Mouse (Mus musculus) hindbrain, postnatal 0 days (tissue): ENCODE measurements around the gene Arhgap29. TPM values are rescaled to one million over a fixed set of nuclear protein-coding genes. Genes with fewer than 3 reads are reported as not detected.
A peak's percentile ranks its signal among the peaks of the same experiment; 100 is the strongest.

ENCODE experiments used
- ATAC-seq: fragments of 200-750 bp; cut with Nextera tagmentation; 2 replicates; pipeline ENCODE4 v1.8.0; 2017; ENCODE audit warnings: mild to moderate bottlenecking, moderate TSS enrichment, moderate library complexity
- DNase-seq: peaks from one replicate; pipeline ENCODE4 v3.0.0-alpha.2; 2015; ENCODE audit warnings: low spot score
- H3K27ac ChIP-seq: fragments of 300-500 bp; sonication (generic); 2 replicates; pipeline ENCODE4 v1.5.1; 2014; ENCODE audit warnings: mild to moderate bottlenecking
- H3K27me3 ChIP-seq: fragments of 300-500 bp; sonication (generic); 2 replicates; pipeline ENCODE4 v1.6.1; 2014; ENCODE audit warnings: low read length, mixed read lengths; ENCODE audit not compliant: insufficient read depth
- H3K36me3 ChIP-seq: fragments of 300-500 bp; sonication (generic); 2 replicates; pipeline ENCODE4 v1.6.1; 2014; ENCODE audit warnings: low read length, mixed read lengths; ENCODE audit not compliant: insufficient read depth
- H3K4me1 ChIP-seq: fragments of 300-500 bp; sonication (generic); 2 replicates; pipeline ENCODE4 v1.6.1; 2014; ENCODE audit warnings: antibody characterized with exemption, low read length, mixed read lengths; ENCODE audit not compliant: insufficient read depth
- H3K4me2 ChIP-seq: fragments of 300-500 bp; sonication (generic); 2 replicates; pipeline ENCODE4 v1.6.1; 2014; ENCODE audit warnings: low read depth, mild to moderate bottlenecking, low read length, moderate library complexity, mixed read lengths
- H3K4me3 ChIP-seq: fragments of 300-500 bp; sonication (generic); 2 replicates; pipeline ENCODE4 v1.5.1; 2014; ENCODE audit warnings: low read length
- H3K9ac ChIP-seq: fragments of 300-500 bp; sonication (generic); replicated peaks from 2 replicates; pipeline ENCODE4 v1.6.1; 2014; ENCODE audit warnings: mild to moderate bottlenecking, low read length, moderate library complexity, mixed read lengths
- H3K9me3 ChIP-seq: fragments of 300-500 bp; sonication (generic); 2 replicates; pipeline ENCODE4 v1.6.1; 2016; ENCODE audit warnings: low read length, mixed read lengths
- CTCF ChIP-seq: IDR thresholded peaks from 2 replicates; pipeline ENCODE4 v1.5.1; 2016; ENCODE audit warnings: antibody characterized with exemption, control low read depth, low read depth
- WGBS: fragments of 180-500 bp; shearing (Covaris S2); extraction: QIAGEN DNeasy Blood & Tissue Kit; methylation state at CpG from one replicate; pipeline ENCODE4 v1.1.7; 2014; 5-methylcytosine and 5-hydroxymethylcytosine counted together
- polyA plus RNA-seq: library from polyadenylated mRNA; unstranded; fragments of >200 nt; fragmentation: Nextera tagmentation; extraction: Ambion mirVana; gene quantifications from 2 replicates; pipeline ENCODE4 v1.2.1, GENCODE M21; 2015
- total RNA-seq: library from RNA; depleted of rRNA; stranded (reverse); fragments of >200 nt; gene quantifications from 2 replicates; pipeline ENCODE4 v1.2.3, GENCODE M21; 2014

Arhgap29 gene
- total and polyA plus RNA-seq, 2 experiments from 2014 or later: 14.8 to 21.8 TPM

GRCm38 (mm10) chr3:121940094-121940889, 12.0 kb upstream of the Arhgap29 start:
- H3K9ac ChIP-seq: no peak overlapping the region
- no peak overlapping the region for H3K4me2 ChIP-seq
- no peak for TF ChIP-seq CTCF
- H3K4me1 ChIP-seq: no peaks in the 10 kb centered on the region
- no peak for ATAC-seq
- no peaks in the 10 kb centered on the region for H3K9me3 ChIP-seq
- no peak overlapping the region for H3K4me3 ChIP-seq
- 78% methylated on average over 8 of the region's 8 CpGs for WGBS
- DNase-seq: no peak
- H3K27ac ChIP-seq: no peak overlapping the region
- H3K36me3 ChIP-seq: no peaks in the 10 kb centered on the region
- no peaks in the 10 kb centered on the region for H3K27me3 ChIP-seq

GRCm38 (mm10) chr3:121941204-121941745, 11.1 kb upstream of the Arhgap29 start:
- Histone ChIP-seq H3K4me3 (no peak overlapping the region), H3K4me2 (no peak overlapping the region), H3K27ac (no peak overlapping the region), H3K9ac (no peak overlapping the region), H3K36me3 (no peaks in the 10 kb centered on the region), H3K27me3 (no peaks in the 10 kb centered on the region), H3K9me3 (no peaks in the 10 kb centered on the region), H3K4me1 (no peaks in the 10 kb centered on the region)
- 83% methylated on average over 11 of the region's 11 CpGs for WGBS
- DNase-seq (no peak), ATAC-seq (no peak)
- TF ChIP-seq CTCF: no peak

GRCm38 (mm10) chr3:121945957-121946356, 6.4 kb upstream of the Arhgap29 start:
- DNase-seq: no peak
- no peak overlapping the region for H3K4me2 ChIP-seq
- no peaks in the 10 kb centered on the region for H3K9me3 ChIP-seq

GRCm38 (mm10) chr3:121946765-121947164, 5.6 kb upstream of the Arhgap29 start:
- Histone ChIP-seq H3K27me3 (no peaks in the 10 kb centered on the region), H3K4me3 (no peak overlapping the region), H3K27ac (no peak overlapping the region), H3K4me1 (no peaks in the 10 kb centered on the region), H3K9ac (no peak overlapping the region), H3K36me3 (no peaks in the 10 kb centered on the region), H3K4me2 (no peak overlapping the region), H3K9me3 (no peaks in the 10 kb centered on the region)
- ATAC-seq (no peak), DNase-seq (no peak)
- TF ChIP-seq CTCF: no peak

More at GRCm38 (mm10) chr3:121945957-121946356, 6.4 kb upstream of the Arhgap29 start:
- no peaks in the 10 kb centered on the region for H3K36me3 ChIP-seq
- no peaks in the 10 kb centered on the region for H3K27me3 ChIP-seq
- no peak for ATAC-seq
- H3K4me1 ChIP-seq: no peaks in the 10 kb centered on the region
- no peak for TF ChIP-seq CTCF
- H3K4me3 ChIP-seq: no peak overlapping the region
- no peak overlapping the region for H3K9ac ChIP-seq
- WGBS: 62% methylated on average over 2 of the region's 2 CpGs
- no peak overlapping the region for H3K27ac ChIP-seq

DNA sequence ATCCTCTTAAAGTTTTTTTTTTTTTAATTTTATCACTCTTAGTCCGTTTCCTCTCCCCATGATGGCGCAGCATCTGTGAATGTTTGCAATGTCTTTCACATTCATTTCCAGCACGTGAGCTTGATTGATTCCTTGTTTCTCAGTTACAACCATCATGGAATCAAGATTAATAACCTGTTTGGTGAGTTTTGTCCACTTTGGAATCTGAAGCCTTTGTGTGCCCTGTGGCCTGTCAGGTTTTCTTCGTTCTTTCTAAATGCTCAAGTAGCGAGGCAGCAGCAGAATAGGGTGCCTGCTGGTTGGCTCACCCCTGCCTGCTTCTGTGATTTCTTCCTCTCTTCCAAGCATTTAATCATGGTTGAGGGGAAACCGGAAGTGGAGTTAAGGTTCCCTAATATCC, 2.2 kb upstream of the Arhgap29 start:
- Histone ChIP-seq H3K36me3 (no peaks in the 10 kb centered on the region), H3K4me2 (no peak overlapping the region), H3K27me3 (no peaks in the 10 kb centered on the region; the same call in 1 of the 2 replicates), H3K27ac (no peak overlapping the region), H3K4me3 (no peak overlapping the region), H3K9me3 (no peaks in the 10 kb centered on the region), H3K9ac (no peak overlapping the region), H3K4me1 (no peaks in the 10 kb centered on the region)
- no peak for TF ChIP-seq CTCF
- DNase-seq (no peak), ATAC-seq (no peak)
- whole genome bisulfite sequencing: 55% methylated on average over 6 of the region's 6 CpGs

- DNase-seq (no peak), ATAC-seq (no peak)
- Histone ChIP-seq H3K27ac (no peak overlapping the region), H3K27me3 (no peaks in the 10 kb centered on the region; the same call in 1 of the 2 replicates), H3K9ac (no peak overlapping the region), H3K4me2 (no peak overlapping the region), H3K36me3 (no peaks in the 10 kb centered on the region), H3K9me3 (no peaks in the 10 kb centered on the region), H3K4me3 (no peak overlapping the region), H3K4me1 (no peaks in the 10 kb centered on the region)
- WGBS: 96% methylated on average over 2 of the region's 2 CpGs
- no peak for TF ChIP-seq CTCF
Measured at GRCm38 (mm10) chr3:121951116-121951515, 1.2 kb upstream of the Arhgap29 start.

DNA sequence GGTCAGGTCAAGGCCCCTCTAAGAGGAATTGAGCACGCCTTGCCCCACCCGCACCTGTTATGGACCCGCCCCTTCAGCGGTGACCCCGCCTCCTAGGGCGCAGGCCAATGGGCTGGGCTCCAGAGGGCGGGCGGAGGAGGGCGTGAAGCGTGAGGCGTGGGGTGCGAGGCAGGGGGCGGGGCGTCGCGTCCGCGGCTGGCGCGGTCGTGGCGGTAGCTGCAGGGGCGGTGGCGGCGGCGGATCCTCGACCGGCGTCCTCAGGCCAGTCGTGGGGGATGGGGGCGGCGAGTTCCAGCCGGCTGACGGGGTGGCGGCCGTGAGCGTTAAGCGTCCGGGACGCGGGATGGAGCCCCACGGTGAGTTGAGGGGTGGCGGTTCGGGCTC, 700 bp downstream of the Arhgap29 start:
- no peak for TF ChIP-seq CTCF
- ATAC-seq: peak; percentile 92
- peak overlapping the region; percentile 47 for H3K9ac ChIP-seq
- peak overlapping the region; percentile 52 for H3K4me3 ChIP-seq
- peak overlapping the region; percentile 63 for H3K4me2 ChIP-seq
- peak; percentile 76 for DNase-seq
- WGBS: 1% methylated on average over 35 of the region's 44 CpGs
- H3K27ac ChIP-seq: no peak overlapping the region
- H3K36me3 ChIP-seq: no peaks in the 10 kb centered on the region
- H3K9me3 ChIP-seq: no peaks in the 10 kb centered on the region
- H3K27me3 ChIP-seq: no peaks in the 10 kb centered on the region; the same call in 1 of the 2 replicates
- no peaks in the 10 kb centered on the region for H3K4me1 ChIP-seq
